Mouse (Mus musculus) embryonic facial prominence, embryonic 12.5 days (tissue): Measurements from ENCODE around the gene Nxpe5. TPM values are rescaled to one million over a fixed set of nuclear protein-coding genes. Genes with fewer than 3 reads are reported as not detected.
"Not testable (repeated sequence)": the region's sequence is repeated elsewhere in the genome, so short reads cannot be mapped to it uniquely, and the experiment has no call there.

ENCODE experiments used
- ATAC-seq: fragments of 200-750 bp; cut with Nextera tagmentation; 2 replicates; pipeline ENCODE4 v1.8.0; 2017; ENCODE audit not compliant: insufficient number of reproducible peaks, insufficient read depth, low FRiP score, low TSS enrichment
- H3K27ac ChIP-seq: fragments of 300-500 bp; sonication (generic); 2 replicates; pipeline ENCODE4 v1.5.1; 2016; ENCODE audit warnings: mild to moderate bottlenecking
- H3K27me3 ChIP-seq: fragments of 300-500 bp; sonication (generic); 2 replicates; pipeline ENCODE4 v1.6.1; 2016; ENCODE audit warnings: mild to moderate bottlenecking, moderate library complexity
- H3K36me3 ChIP-seq: fragments of 300-500 bp; sonication (generic); 2 replicates; pipeline ENCODE4 v1.6.1; 2016; ENCODE audit warnings: mild to moderate bottlenecking
- H3K4me1 ChIP-seq: fragments of 300-500 bp; sonication (generic); 2 replicates; pipeline ENCODE4 v1.6.1; 2016
- H3K4me2 ChIP-seq: fragments of 300-500 bp; sonication (generic); replicated peaks from 2 replicates; pipeline ENCODE4 v1.6.1; 2016; ENCODE audit warnings: mild to moderate bottlenecking, moderate library complexity
- H3K4me3 ChIP-seq: fragments of 300-500 bp; sonication (generic); 2 replicates; pipeline ENCODE4 v1.5.1; 2016; ENCODE audit warnings: mild to moderate bottlenecking
- H3K9ac ChIP-seq: fragments of 300-500 bp; sonication (generic); 2 replicates; pipeline ENCODE4 v1.6.1; 2016; ENCODE audit warnings: mild to moderate bottlenecking, moderate library complexity
- H3K9me3 ChIP-seq: fragments of 300-500 bp; sonication (generic); 2 replicates; pipeline ENCODE4 v1.6.1; 2016; ENCODE audit warnings: mild to moderate bottlenecking, moderate library complexity
- WGBS: fragments of 180-500 bp; shearing (Covaris S2); methylation state at CpG from one replicate; pipeline ENCODE4 v1.1.7; 2016; 5-methylcytosine and 5-hydroxymethylcytosine counted together
- polyA plus RNA-seq: library from polyadenylated mRNA; unstranded; fragments of >200 nt; fragmentation: Nextera tagmentation; extraction: Ambion mirVana; gene quantifications from 2 replicates; pipeline ENCODE4 v1.2.1, GENCODE M21; 2016

The Nxpe5 gene
- polyA plus RNA-seq, result not detected in 2 replicates

DNA sequence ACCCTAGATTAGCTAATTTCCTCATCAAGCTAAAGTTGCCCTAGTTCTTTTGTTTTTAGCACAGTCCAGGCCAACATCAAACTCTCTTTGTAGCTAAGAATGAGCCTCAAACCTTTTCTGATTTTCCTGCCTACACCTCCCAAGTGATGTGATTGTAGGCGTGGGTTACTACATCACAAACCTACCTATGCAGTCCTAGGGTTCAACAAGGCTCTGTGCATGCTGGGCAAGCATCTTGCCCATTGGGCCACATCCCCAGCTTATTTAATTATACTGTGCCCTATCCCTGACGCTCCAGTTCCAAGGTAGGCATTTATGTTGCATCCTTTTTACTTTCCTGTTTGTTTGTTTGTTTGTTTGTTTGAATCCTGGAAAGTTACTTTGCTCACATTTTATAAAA lies at the start of gene Nxpe5:
Nxpe5 (plus strand) TSS at position 199 of the 400 bp plus-strand sequence.
- no peaks in the 10 kb centered on the region for H3K36me3 ChIP-seq
- no peak for ATAC-seq
- no peak within 1 kb of the TSS for H3K4me3 ChIP-seq
- WGBS, result 64% methylated on average over 2 of the region's 2 CpGs
- H3K9ac ChIP-seq, result no peak within 1 kb of the TSS
- H3K27ac ChIP-seq, result no peak within 1 kb of the TSS
- H3K9me3 ChIP-seq, result no peaks in the 10 kb centered on the region
- no peaks in the 10 kb centered on the region for H3K4me1 ChIP-seq
- no peak within 1 kb of the TSS for H3K4me2 ChIP-seq
- no peaks in the 10 kb centered on the region for H3K27me3 ChIP-seq

DNA sequence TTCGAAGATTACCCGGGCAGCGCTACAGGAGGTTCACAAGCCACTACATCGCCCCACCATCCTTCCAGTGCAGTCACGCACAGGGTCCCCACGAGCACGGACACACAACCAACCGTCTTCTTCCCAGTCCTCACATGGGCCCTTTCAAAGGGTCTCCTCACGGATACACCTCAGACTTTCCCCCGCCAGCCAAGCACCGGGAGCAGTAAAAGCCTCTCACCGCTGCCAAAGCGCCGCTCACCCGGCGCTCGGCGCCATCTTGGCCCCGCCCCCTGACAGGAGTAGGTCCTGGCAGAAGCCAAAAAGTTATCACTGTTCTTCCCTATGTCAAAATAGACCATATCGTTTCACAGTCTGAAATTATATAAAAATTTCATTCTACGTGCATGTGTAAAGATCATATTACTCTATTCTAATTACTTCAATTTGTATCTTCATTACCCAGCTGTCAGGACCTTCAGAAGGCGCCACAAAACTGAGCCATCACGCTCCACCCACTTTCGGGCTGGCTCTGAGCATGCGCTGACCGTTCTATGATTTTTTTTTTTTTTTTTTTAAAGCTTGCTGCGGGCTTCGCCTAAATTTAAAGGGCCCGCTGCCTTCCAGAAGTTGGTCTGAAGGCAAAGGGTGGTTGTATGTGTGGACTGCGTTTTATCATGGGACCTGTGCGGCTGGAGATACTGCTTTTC lies 38.6 kb upstream of the Nxpe5 start, which contains the start of the genes Taf6 and Cnpy4:
Taf6 (minus strand) TSS at position 502 of the 689 bp plus-strand sequence.
Cnpy4 (plus strand) TSS at position 536 of the 689 bp plus-strand sequence.
- ATAC-seq, result peak; percentile 80
- H3K27me3 ChIP-seq, result no peaks in the 10 kb centered on the region
- H3K36me3 ChIP-seq, result peaks cover 41% of the 10 kb centered on the region
- H3K9ac ChIP-seq, result peak within 1 kb of the TSS; percentile 81
- H3K27ac ChIP-seq, result peak within 1 kb of the TSS; percentile 78; the same call in 1 of the 2 replicates
- WGBS, result under 1% methylated on average over 31 of the region's 31 CpGs
- H3K9me3 ChIP-seq, result no peaks in the 10 kb centered on the region
- H3K4me3 ChIP-seq, result peak within 1 kb of the TSS; percentile 69
- no peaks in the 10 kb centered on the region; the same call in 1 of the 2 replicates for H3K4me1 ChIP-seq
- peak within 1 kb of the TSS; percentile 72 for H3K4me2 ChIP-seq

- Histone ChIP-seq H3K4me3 (peak overlapping the region; percentile 69), H3K27ac (peak overlapping the region; percentile 78; the same call in 1 of the 2 replicates), H3K27me3 (no peaks in the 10 kb centered on the region), H3K9me3 (no peaks in the 10 kb centered on the region), H3K4me2 (peak overlapping the region; percentile 72), H3K9ac (peak overlapping the region; percentile 74), H3K4me1 (no peaks in the 10 kb centered on the region; the same call in 1 of the 2 replicates), H3K36me3 (peaks cover 41% of the 10 kb centered on the region)
- peak; percentile 75 for ATAC-seq
- WGBS, result under 1% methylated on average over 10 of the region's 10 CpGs
Observed at GRCm38 (mm10) chr5:138187661-138188306, 37.9 kb upstream of the Nxpe5 start.

DNA sequence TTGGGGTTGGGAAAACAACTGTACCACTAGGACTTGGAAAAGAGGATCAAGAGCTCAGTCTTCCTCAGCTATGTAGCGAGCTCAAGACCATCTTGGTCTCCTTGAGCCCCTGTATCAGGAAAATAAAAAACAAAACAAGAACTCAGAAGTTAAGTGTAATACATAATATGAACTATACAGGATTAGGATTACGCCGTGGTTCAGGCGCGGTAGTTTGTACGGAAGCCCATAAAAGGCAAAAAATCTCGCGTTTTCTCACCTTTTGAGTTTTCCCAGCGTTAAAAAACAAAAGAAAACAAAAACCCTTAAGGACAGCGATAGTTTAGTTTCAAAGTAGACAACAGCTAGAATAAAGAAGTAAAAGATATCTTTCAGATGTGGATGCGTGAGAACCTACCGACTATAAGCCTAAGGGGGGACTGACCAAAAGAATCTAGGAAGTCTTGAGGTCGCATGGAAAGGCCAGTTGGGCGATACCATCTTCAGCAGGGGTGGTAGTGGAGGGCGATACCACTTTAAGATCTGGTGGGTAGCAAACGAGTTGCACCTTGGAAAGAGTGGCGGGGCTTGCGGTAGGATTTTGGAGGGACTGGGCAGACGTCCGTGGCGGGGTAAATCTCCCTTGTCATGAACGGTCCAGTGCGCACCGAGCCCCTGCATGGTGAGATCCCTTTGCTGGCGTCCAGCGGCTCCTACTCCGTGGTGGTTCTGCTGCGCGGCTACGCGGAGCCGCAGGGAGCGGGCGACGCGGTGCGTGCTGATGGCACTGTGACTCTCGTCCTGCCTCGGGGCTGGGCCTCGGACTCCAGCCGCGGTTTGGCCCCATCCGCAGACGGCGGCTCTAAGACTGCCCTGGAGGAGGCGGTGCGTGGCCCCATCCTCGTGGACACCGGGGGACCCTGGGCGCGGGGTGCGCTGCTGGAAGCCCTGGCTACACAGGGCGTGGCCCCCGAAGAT lies 31.6 kb upstream of the Nxpe5 start, which contains the start of gene Mblac1:
Mblac1 (plus strand) TSS at position 544 of the 957 bp plus-strand sequence.
- peak; percentile 42 for ATAC-seq
- H3K27me3 ChIP-seq, result no peaks in the 10 kb centered on the region
- H3K27ac ChIP-seq, result peak within 1 kb of the TSS; percentile 78
- peak within 1 kb of the TSS; percentile 88 for H3K4me2 ChIP-seq
- no peaks in the 10 kb centered on the region for H3K9me3 ChIP-seq
- no peaks in the 10 kb centered on the region for H3K4me1 ChIP-seq
- peak within 1 kb of the TSS; percentile 89 for H3K9ac ChIP-seq
- 7% methylated on average over 54 of the region's 54 CpGs for WGBS
- peak within 1 kb of the TSS; percentile 68 for H3K4me3 ChIP-seq
- peaks cover 33% of the 10 kb centered on the region for H3K36me3 ChIP-seq

DNA sequence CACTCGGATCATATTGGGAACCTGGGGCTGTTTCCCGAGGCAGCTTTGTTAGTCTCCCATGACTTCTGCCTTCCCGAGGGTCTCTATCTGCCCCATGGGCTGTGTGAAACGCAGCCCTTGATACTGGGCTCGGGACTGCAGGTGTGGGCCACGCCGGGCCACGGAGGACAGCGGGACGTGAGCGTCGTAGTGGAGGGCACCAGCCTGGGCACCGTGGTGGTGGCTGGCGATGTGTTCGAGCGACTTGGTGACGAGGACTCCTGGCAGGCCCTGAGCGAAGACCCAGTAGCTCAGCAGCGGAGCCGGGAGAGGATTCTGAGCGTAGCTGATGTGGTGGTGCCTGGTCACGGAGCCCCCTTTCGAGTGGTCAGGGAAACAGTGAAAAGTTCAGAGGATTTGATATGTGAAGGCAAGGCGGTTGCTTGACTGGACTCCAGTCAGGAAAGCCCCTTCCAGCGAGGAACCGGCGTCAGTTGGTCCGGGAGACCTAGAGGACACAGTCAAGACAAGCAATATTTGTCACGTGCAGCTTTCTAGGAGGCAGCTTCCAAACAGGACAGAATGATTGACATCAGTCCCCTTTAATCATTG lies 30.8 kb upstream of the Nxpe5 start:
- Histone ChIP-seq H3K9me3 (no peaks in the 10 kb centered on the region), H3K36me3 (peaks cover 28% of the 10 kb centered on the region), H3K4me1 (no peaks in the 10 kb centered on the region), H3K27me3 (no peaks in the 10 kb centered on the region), H3K9ac (peak overlapping the region; percentile 89), H3K27ac (peak overlapping the region; percentile 78), H3K4me3 (peak overlapping the region; percentile 68), H3K4me2 (peak overlapping the region; percentile 88)
- WGBS, result 1% methylated on average over 29 of the region's 29 CpGs
- peak; percentile 50 for ATAC-seq

GRCm38 (mm10) chr5:138195463-138195862 lies 30.2 kb upstream of the Nxpe5 start:
- WGBS, result 75% methylated on average over 7 of the region's 7 CpGs
- peaks cover 25% of the 10 kb centered on the region for H3K36me3 ChIP-seq
- H3K27ac ChIP-seq, result no peak overlapping the region
- H3K4me3 ChIP-seq, result peak overlapping the region; percentile 68; the same call in 1 of the 2 replicates
- H3K4me2 ChIP-seq, result peak overlapping the region; percentile 88
- ATAC-seq, result no peak
- no peaks in the 10 kb centered on the region for H3K9me3 ChIP-seq
- no peaks in the 10 kb centered on the region for H3K27me3 ChIP-seq
- H3K9ac ChIP-seq, result no peak overlapping the region
- no peaks in the 10 kb centered on the region for H3K4me1 ChIP-seq

DNA sequence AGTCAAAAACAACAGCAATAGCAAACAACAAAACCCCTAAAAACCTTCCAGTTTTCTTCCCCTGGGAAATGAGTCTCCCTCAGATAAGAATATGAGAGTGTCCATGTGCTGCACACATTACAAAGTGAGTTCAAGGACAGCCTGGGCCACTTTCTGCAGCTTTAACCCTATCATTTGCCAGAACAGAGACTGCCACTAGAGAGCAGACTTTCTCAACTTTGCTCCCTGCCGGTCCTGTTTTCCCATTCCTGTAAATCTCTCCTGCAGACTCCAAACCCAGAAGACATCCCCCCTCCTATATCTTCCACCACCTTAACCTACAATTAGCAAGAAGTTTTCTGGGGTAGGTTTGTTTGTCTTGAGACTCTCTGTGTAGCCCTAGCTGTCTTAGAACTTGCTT lies 26.1 kb upstream of the Nxpe5 start:
- ATAC-seq, result no peak
- no peaks in the 10 kb centered on the region for H3K9me3 ChIP-seq
- H3K27ac ChIP-seq, result no peak overlapping the region
- no peak overlapping the region for H3K4me2 ChIP-seq
- no peaks in the 10 kb centered on the region for H3K4me1 ChIP-seq
- H3K4me3 ChIP-seq, result no peak overlapping the region
- no peak overlapping the region for H3K9ac ChIP-seq
- WGBS, result 27% methylated on average over 1 of the region's 1 CpGs
- no peaks in the 10 kb centered on the region for H3K36me3 ChIP-seq
- H3K27me3 ChIP-seq, result no peaks in the 10 kb centered on the region

DNA sequence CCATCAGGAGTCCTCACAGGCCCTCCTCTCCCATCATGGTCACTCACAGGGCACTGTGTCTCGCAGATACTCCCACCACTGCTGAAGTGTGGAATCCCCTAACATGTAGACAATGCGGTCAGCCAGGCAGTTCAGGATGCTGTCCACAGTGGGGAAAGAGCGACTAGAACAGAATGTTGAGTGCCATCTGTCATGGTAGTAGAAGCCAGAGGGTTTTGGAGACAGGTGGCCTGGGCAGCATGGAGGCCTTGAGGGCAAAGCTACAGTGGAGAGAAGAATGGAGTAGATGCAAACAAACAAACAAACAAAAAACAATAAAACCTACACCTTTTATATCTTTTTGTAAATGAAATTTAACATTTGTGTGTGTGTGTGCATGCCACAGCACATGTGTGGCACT lies 23.6 kb upstream of the Nxpe5 start:
- no peak overlapping the region for H3K4me3 ChIP-seq
- H3K9ac ChIP-seq, result no peak overlapping the region
- no peaks in the 10 kb centered on the region for H3K36me3 ChIP-seq
- no peak for ATAC-seq
- no peak overlapping the region for H3K27ac ChIP-seq
- WGBS, result 79% methylated on average over 3 of the region's 3 CpGs
- H3K9me3 ChIP-seq, result no peaks in the 10 kb centered on the region
- no peaks in the 10 kb centered on the region for H3K4me1 ChIP-seq
- H3K4me2 ChIP-seq, result no peak overlapping the region
- H3K27me3 ChIP-seq, result no peaks in the 10 kb centered on the region

GRCm38 (mm10) chr5:138207253-138207652 lies 18.4 kb upstream of the Nxpe5 start:
- Histone ChIP-seq H3K4me2 (no peak overlapping the region), H3K9me3 (no peaks in the 10 kb centered on the region), H3K27ac (no peak overlapping the region), H3K4me3 (no peak overlapping the region), H3K9ac (no peak overlapping the region), H3K36me3 (no peaks in the 10 kb centered on the region), H3K4me1 (no peaks in the 10 kb centered on the region), H3K27me3 (no peaks in the 10 kb centered on the region)
- no peak for ATAC-seq
- 83% methylated on average over 1 of the region's 1 CpGs for WGBS

GRCm38 (mm10) chr5:138207873-138208272 lies 17.8 kb upstream of the Nxpe5 start:
- WGBS, result 86% methylated on average over 4 of the region's 4 CpGs
- H3K36me3 ChIP-seq, result no peaks in the 10 kb centered on the region

DNA sequence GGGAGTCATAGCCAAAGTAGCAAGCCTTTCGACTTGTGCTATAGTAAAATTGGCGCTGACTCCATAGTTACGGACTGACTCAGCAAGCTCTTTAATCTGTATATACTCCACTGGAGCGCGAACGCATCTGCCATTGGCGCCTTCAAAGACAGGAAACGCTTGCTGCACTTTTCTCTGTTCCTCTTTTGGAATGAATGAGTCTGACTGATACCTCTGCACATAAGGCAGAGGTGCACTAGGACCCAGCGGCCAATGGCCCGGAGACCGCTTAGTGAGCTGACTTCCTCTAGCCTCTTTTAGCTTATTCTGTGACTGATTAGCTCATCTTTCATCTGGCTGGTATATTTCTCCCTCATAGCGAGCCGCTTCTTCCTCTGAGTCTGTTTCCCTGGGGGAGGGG lies 9.1 kb upstream of the Nxpe5 start:
- not testable (repeated sequence) for H3K4me2 ChIP-seq, H3K4me1 ChIP-seq, H3K27ac ChIP-seq, H3K9ac ChIP-seq, H3K27me3 ChIP-seq, ATAC-seq, H3K36me3 ChIP-seq, H3K4me3 ChIP-seq
- H3K9me3 ChIP-seq, result peaks cover 19% of the 10 kb centered on the region; the same call in 1 of the 2 replicates
- 92% methylated on average over 13 of the region's 13 CpGs for WGBS

More at GRCm38 (mm10) chr5:138207873-138208272, 17.8 kb upstream of the Nxpe5 start:
- Histone ChIP-seq H3K27ac (no peak overlapping the region), H3K4me1 (no peaks in the 10 kb centered on the region), H3K4me3 (no peak overlapping the region), H3K9me3 (no peaks in the 10 kb centered on the region), H3K4me2 (no peak overlapping the region), H3K9ac (no peak overlapping the region), H3K27me3 (no peaks in the 10 kb centered on the region)
- ATAC-seq, result no peak
